Mouse (Mus musculus): Measurements from ENCODE around the gene Mfsd11. TPM values are rescaled to one million over a fixed set of nuclear protein-coding genes. Genes with fewer than 3 reads are reported as not detected.
"Not testable (repeated sequence)": the region's sequence is repeated elsewhere in the genome, so short reads cannot be mapped to it uniquely, and the experiment has no call there.

The Mfsd11 gene
- polyA plus RNA-seq, 1 experiment from 2014 or later = 27.9 TPM

DNA sequence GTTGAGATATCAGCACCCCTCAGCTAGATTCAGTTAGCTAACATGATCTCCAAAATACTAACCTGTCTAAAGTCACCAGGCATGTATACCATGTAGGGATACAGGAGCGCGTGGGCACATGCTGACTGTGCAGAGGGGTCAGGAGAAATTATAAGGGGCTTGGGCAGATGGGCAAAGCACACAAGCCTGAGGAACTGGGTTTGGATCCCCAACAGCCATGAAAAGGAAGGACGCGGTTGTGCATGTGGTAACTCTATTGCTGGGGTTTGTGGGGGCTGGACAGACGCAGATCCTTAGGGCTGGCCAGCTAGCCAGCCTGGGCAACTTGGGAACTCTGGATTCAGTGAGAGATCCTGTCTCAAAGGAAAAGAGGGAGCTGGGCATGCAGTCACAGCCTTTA, 34.7 kb upstream of the Mfsd11 start:
- 95% methylated on average over 5 of the region's 5 CpGs for WGBS
- Histone ChIP-seq H3K4me2 (ENCODE audit: low read depth, low read length, severe bottlenecking) (no peak overlapping the region), H3K27ac (ENCODE audit: low read depth, low read length) (no peak overlapping the region), H3K4me3 (ENCODE audit: low read depth, low read length) (no peak overlapping the region), H3K9me3 (ENCODE audit: control insufficient read depth, low read length) (no peaks in the 10 kb centered on the region), H3K4me1 (replicated peaks; ENCODE audit: control insufficient read depth, insufficient read depth, low read length) (peaks cover 23% of the 10 kb centered on the region), H3K27me3 (ENCODE audit: control insufficient read depth, insufficient read depth, low read length) (no peaks in the 10 kb centered on the region), H3K36me3 (ENCODE audit: control insufficient read depth, insufficient read depth, low read length) (no peaks in the 10 kb centered on the region), H3K9ac (ENCODE audit: low read length) (no peak overlapping the region)
- no peak for ATAC-seq (replicated peaks; ENCODE audit: low FRiP score)
- peak; percentile 30 for DNase-seq (ENCODE audit: low spot score)

- Histone ChIP-seq H3K9me3 (ENCODE audit: control insufficient read depth, low read length) (no peaks in the 10 kb centered on the region), H3K4me3 (ENCODE audit: low read depth, low read length) (no peak overlapping the region), H3K9ac (ENCODE audit: low read length) (no peak overlapping the region), H3K27ac (ENCODE audit: low read depth, low read length) (no peak overlapping the region), H3K4me1 (replicated peaks; ENCODE audit: control insufficient read depth, insufficient read depth, low read length) (peaks cover 13% of the 10 kb centered on the region), H3K4me2 (ENCODE audit: low read depth, low read length, severe bottlenecking) (no peak overlapping the region), H3K36me3 (ENCODE audit: control insufficient read depth, insufficient read depth, low read length) (no peaks in the 10 kb centered on the region), H3K27me3 (ENCODE audit: control insufficient read depth, insufficient read depth, low read length) (no peaks in the 10 kb centered on the region)
- no peak for ATAC-seq (replicated peaks; ENCODE audit: low FRiP score)
- 76% methylated on average over 8 of the region's 8 CpGs for WGBS
- DNase-seq (ENCODE audit: low spot score) = no peak
Measured at GRCm38 (mm10) chr11:116818722-116819121, 33.5 kb upstream of the Mfsd11 start.

GRCm38 (mm10) chr11:116819932-116820593, 32.2 kb upstream of the Mfsd11 start:
- no peaks in the 10 kb centered on the region for H3K9me3 ChIP-seq (ENCODE audit: control insufficient read depth, low read length)
- ATAC-seq (replicated peaks; ENCODE audit: low FRiP score) = no peak
- no peak overlapping the region for H3K4me2 ChIP-seq (ENCODE audit: low read depth, low read length, severe bottlenecking)
- no peak overlapping the region for H3K27ac ChIP-seq (ENCODE audit: low read depth, low read length)
- H3K27me3 ChIP-seq (ENCODE audit: control insufficient read depth, insufficient read depth, low read length) = no peaks in the 10 kb centered on the region
- H3K36me3 ChIP-seq (ENCODE audit: control insufficient read depth, insufficient read depth, low read length) = no peaks in the 10 kb centered on the region
- no peak overlapping the region for H3K4me3 ChIP-seq (ENCODE audit: low read depth, low read length)
- no peak for DNase-seq (ENCODE audit: low spot score)
- peaks cover under 1% of the 10 kb centered on the region; the same call in 1 of the 2 replicates for H3K4me1 ChIP-seq (replicated peaks; ENCODE audit: control insufficient read depth, insufficient read depth, low read length)
- 88% methylated on average over 5 of the region's 5 CpGs for WGBS
- H3K9ac ChIP-seq (ENCODE audit: low read length) = no peak overlapping the region

GRCm38 (mm10) chr11:116821057-116821940, 30.9 kb upstream of the Mfsd11 start:
- no peak overlapping the region; the same call in 1 of the 2 replicates for H3K9ac ChIP-seq (ENCODE audit: low read length)
- no peak overlapping the region for H3K27ac ChIP-seq (ENCODE audit: low read depth, low read length)
- 57% methylated on average over 13 of the region's 13 CpGs for WGBS
- no peak overlapping the region for H3K4me2 ChIP-seq (ENCODE audit: low read depth, low read length, severe bottlenecking)
- H3K9me3 ChIP-seq (ENCODE audit: control insufficient read depth, low read length) = no peaks in the 10 kb centered on the region
- H3K4me1 ChIP-seq (replicated peaks; ENCODE audit: control insufficient read depth, insufficient read depth, low read length) = peaks cover 5% of the 10 kb centered on the region; the same call in 1 of the 2 replicates
- H3K27me3 ChIP-seq (ENCODE audit: control insufficient read depth, insufficient read depth, low read length) = no peaks in the 10 kb centered on the region
- DNase-seq (ENCODE audit: low spot score) = no peak
- no peak for ATAC-seq (replicated peaks; ENCODE audit: low FRiP score)
- H3K4me3 ChIP-seq (ENCODE audit: low read depth, low read length) = no peak overlapping the region
- no peaks in the 10 kb centered on the region for H3K36me3 ChIP-seq (ENCODE audit: control insufficient read depth, insufficient read depth, low read length)

- Histone ChIP-seq H3K36me3 (ENCODE audit: control insufficient read depth, insufficient read depth, low read length) (no peaks in the 10 kb centered on the region), H3K4me2 (ENCODE audit: low read depth, low read length, severe bottlenecking) (no peak overlapping the region), H3K4me3 (ENCODE audit: low read depth, low read length) (no peak overlapping the region), H3K27me3 (ENCODE audit: control insufficient read depth, insufficient read depth, low read length) (no peaks in the 10 kb centered on the region), H3K27ac (ENCODE audit: low read depth, low read length) (no peak overlapping the region), H3K9ac (ENCODE audit: low read length) (no peak overlapping the region), H3K4me1 (replicated peaks; ENCODE audit: control insufficient read depth, insufficient read depth, low read length) (peaks cover 11% of the 10 kb centered on the region), H3K9me3 (ENCODE audit: control insufficient read depth, low read length) (no peaks in the 10 kb centered on the region)
- WGBS = 78% methylated on average over 10 of the region's 10 CpGs
- ATAC-seq (replicated peaks; ENCODE audit: low FRiP score) = no peak
- DNase-seq (ENCODE audit: low spot score) = no peak
Measured at GRCm38 (mm10) chr11:116822215-116822614, 30.0 kb upstream of the Mfsd11 start.

DNA sequence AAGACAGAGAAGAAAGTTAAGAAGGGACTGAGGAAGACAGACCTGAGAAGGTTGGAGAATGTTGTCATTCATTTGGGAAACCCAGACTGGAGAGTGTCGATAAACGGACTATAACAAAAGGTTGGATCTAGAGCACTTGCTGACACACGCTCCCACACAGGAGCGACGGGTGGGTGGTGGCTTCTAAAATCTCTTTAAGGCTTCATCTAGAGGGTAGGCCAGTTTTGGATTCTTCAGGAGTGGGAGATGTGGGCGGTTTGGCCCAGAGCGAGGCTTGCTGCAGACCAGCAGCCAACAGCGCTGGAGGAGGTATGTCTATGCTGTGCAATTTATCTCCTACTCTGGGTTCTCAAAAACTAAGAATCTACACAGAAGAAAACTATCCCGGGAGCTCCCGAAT, 29.6 kb upstream of the Mfsd11 start:
- Histone ChIP-seq H3K9ac (ENCODE audit: low read length) (no peak overlapping the region), H3K4me2 (ENCODE audit: low read depth, low read length, severe bottlenecking) (no peak overlapping the region), H3K4me3 (ENCODE audit: low read depth, low read length) (no peak overlapping the region), H3K4me1 (replicated peaks; ENCODE audit: control insufficient read depth, insufficient read depth, low read length) (peaks cover 14% of the 10 kb centered on the region), H3K9me3 (ENCODE audit: control insufficient read depth, low read length) (no peaks in the 10 kb centered on the region), H3K27me3 (ENCODE audit: control insufficient read depth, insufficient read depth, low read length) (no peaks in the 10 kb centered on the region), H3K36me3 (ENCODE audit: control insufficient read depth, insufficient read depth, low read length) (no peaks in the 10 kb centered on the region), H3K27ac (ENCODE audit: low read depth, low read length) (no peak overlapping the region)
- 90% methylated on average over 10 of the region's 10 CpGs for WGBS
- DNase-seq (ENCODE audit: low spot score) (no peak), ATAC-seq (replicated peaks; ENCODE audit: low FRiP score) (no peak)

DNA sequence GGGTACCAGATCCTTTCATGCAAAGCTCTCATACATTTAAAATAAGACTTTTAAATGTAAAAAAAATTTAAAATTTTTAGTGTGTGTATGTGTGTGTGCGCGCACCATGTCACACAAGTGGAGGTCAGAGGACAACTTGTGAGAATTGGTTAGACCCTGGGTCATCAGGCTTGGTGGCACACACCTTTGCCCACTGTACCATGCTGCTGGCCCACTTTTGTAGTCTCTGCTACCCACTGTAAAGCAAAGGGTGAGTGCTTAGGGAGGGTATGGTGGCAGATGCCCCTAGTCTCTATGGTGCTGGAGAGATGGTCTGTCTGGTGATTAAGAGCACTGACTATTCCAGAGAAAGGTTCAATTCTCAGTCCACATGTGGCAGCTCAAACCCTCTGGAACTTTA, 29.0 kb upstream of the Mfsd11 start:
- ATAC-seq (replicated peaks; ENCODE audit: low FRiP score) (no peak), DNase-seq (ENCODE audit: low spot score) (no peak)
- Histone ChIP-seq H3K4me1 (replicated peaks; ENCODE audit: control insufficient read depth, insufficient read depth, low read length) (peaks cover 15% of the 10 kb centered on the region), H3K27ac (ENCODE audit: low read depth, low read length) (no peak overlapping the region), H3K27me3 (ENCODE audit: control insufficient read depth, insufficient read depth, low read length) (no peaks in the 10 kb centered on the region), H3K9ac (ENCODE audit: low read length) (no peak overlapping the region), H3K4me2 (ENCODE audit: low read depth, low read length, severe bottlenecking) (no peak overlapping the region), H3K36me3 (ENCODE audit: control insufficient read depth, insufficient read depth, low read length) (no peaks in the 10 kb centered on the region), H3K4me3 (ENCODE audit: low read depth, low read length) (no peak overlapping the region), H3K9me3 (ENCODE audit: control insufficient read depth, low read length) (no peaks in the 10 kb centered on the region)
- WGBS = 96% methylated on average over 2 of the region's 2 CpGs

- WGBS = 96% methylated on average over 10 of the region's 10 CpGs
- not testable (repeated sequence) for ATAC-seq (replicated peaks; ENCODE audit: low FRiP score)
Measured at GRCm38 (mm10) chr11:116823885-116824284, 28.4 kb upstream of the Mfsd11 start.

More at GRCm38 (mm10) chr11:116823885-116824284, 28.4 kb upstream of the Mfsd11 start:
- DNase-seq (ENCODE audit: low spot score); H3K4me3 ChIP-seq (ENCODE audit: low read depth, low read length); H3K9me3 ChIP-seq (ENCODE audit: control insufficient read depth, low read length); H3K27ac ChIP-seq (ENCODE audit: low read depth, low read length); H3K36me3 ChIP-seq (ENCODE audit: control insufficient read depth, insufficient read depth, low read length); H3K4me2 ChIP-seq (ENCODE audit: low read depth, low read length, severe bottlenecking); H3K9ac ChIP-seq (ENCODE audit: low read length); H3K27me3 ChIP-seq (ENCODE audit: control insufficient read depth, insufficient read depth, low read length): not testable (repeated sequence)
- H3K4me1 ChIP-seq (replicated peaks; ENCODE audit: control insufficient read depth, insufficient read depth, low read length) = peaks cover 15% of the 10 kb centered on the region

All from forebrain, embryonic 11.5 days (tissue).